Mouse (Mus musculus) lung, postnatal 0 days (tissue): Measurements from ENCODE around the gene Slc25a31.

Source experiments
- CTCF ChIP-seq: IDR thresholded peaks from 2 replicates; pipeline ENCODE4 v1.5.1; 2016; ENCODE audit warnings: antibody characterized with exemption, mild to moderate bottlenecking
- EP300 ChIP-seq: IDR thresholded peaks from 2 replicates; pipeline ENCODE4 v1.6.1; 2016; ENCODE audit warnings: antibody characterized with exemption, mild to moderate bottlenecking, control low read depth

DNA sequence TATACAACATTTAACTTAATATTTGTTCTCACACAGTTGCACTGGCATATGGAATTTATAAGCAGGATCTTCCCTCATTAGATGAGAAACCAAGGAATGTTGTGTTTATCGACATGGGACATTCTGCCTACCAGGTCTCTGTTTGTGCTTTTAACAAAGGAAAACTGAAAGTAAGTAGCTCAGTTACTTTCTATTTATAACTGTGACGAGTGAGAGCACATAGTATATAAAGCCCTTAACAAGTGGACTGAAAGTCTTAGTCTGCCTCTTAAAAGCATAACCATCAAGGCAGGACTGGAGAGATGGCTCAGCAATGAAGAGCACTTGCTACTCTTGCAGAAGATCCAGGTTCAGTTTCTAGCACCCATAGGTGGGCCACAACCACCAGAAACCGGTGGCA, 52.1 kb downstream of the Slc25a31 start:
- TF ChIP-seq CTCF = no peak
- TF ChIP-seq EP300 = no peak
